Comparison of ENCODE assay signal across 11 mouse cellular contexts in genomic region chr10:96658906-96659305, GRCm38 (mm10). TPM values are rescaled to one million over a fixed set of nuclear protein-coding genes. Genes with fewer than 3 reads are reported as not detected.
DNase-seq lines count a peak whose midpoint lies in the region; ATAC-seq and TF ChIP-seq lines count a peak whose summit lies in the region.
"Had no signal": no experiment of that assay in that cellular context is flagged by ENCODE, and none has a peak within 500 bp of the region (broad histone marks: within the 10 kb centered on the region; RNA-seq: fewer than 3 reads in every experiment).

No protein-coding gene starts in this region.

- peaks cover 8% of the 10 kb centered on the region; the same call in 1 of the 2 replicates for H3K4me1 ChIP-seq in kidney, adult 2 months (ENCODE audit: control insufficient read depth, insufficient read depth, low read length)
- H3K4me1 ChIP-seq in kidney, embryonic 14.5 days (ENCODE audit: control insufficient read depth, insufficient read depth, low read length), result no peaks in the 10 kb centered on the region
- no peaks in the 10 kb centered on the region for H3K4me1 ChIP-seq in hindbrain, embryonic 14.5 days (replicated peaks; ENCODE audit: control insufficient read depth, insufficient read depth, low read length)
- H3K4me1 ChIP-seq in neural tube, embryonic 13.5 days (replicated peaks), result peaks cover 15% of the 10 kb centered on the region
- H3K4me1 ChIP-seq: embryonic facial prominence, embryonic 12.5 days had no signal

- no peak overlapping the region for H3K4me3 ChIP-seq in kidney, adult 2 months (ENCODE audit: insufficient read depth, low read depth, low read length)
- no peak overlapping the region for H3K4me3 ChIP-seq in kidney, embryonic 14.5 days (ENCODE audit: low read length)
- H3K4me3 ChIP-seq in hindbrain, embryonic 14.5 days (replicated peaks; ENCODE audit: low read length), result no peak overlapping the region
- H3K4me3 ChIP-seq in neural tube, embryonic 13.5 days, result no peak overlapping the region
- H3K4me3 ChIP-seq: embryonic facial prominence, embryonic 12.5 days; lung, embryonic 15.5 days had no signal

- H3K9me3 ChIP-seq in kidney, embryonic 14.5 days (ENCODE audit: control insufficient read depth, low read length), result no peaks in the 10 kb centered on the region
- H3K9me3 ChIP-seq in hindbrain, embryonic 14.5 days (ENCODE audit: control insufficient read depth, low read length), result no peaks in the 10 kb centered on the region
- H3K9me3 ChIP-seq in neural tube, embryonic 13.5 days, result no peaks in the 10 kb centered on the region
- H3K9me3 ChIP-seq: embryonic facial prominence, embryonic 12.5 days; lung, embryonic 15.5 days had no signal

- H3K27me3 ChIP-seq in kidney, adult 2 months (replicated peaks; ENCODE audit: control insufficient read depth, insufficient read depth, low read length), result no peaks in the 10 kb centered on the region
- H3K27me3 ChIP-seq in kidney, embryonic 14.5 days (ENCODE audit: control insufficient read depth, insufficient read depth, low read length), result no peaks in the 10 kb centered on the region
- no peaks in the 10 kb centered on the region for H3K27me3 ChIP-seq in hindbrain, embryonic 14.5 days (ENCODE audit: control insufficient read depth, insufficient read depth, low read length)
- no peaks in the 10 kb centered on the region for H3K27me3 ChIP-seq in neural tube, embryonic 13.5 days
- H3K27me3 ChIP-seq: embryonic facial prominence, embryonic 12.5 days; lung, embryonic 15.5 days had no signal

- DNase-seq in kidney, adult 2 months, result peak; percentile 65
- DNase-seq in cerebellum, postnatal 36 days, result peak; percentile 77 to 80
- DNase-seq in hindbrain, embryonic 14.5 days (ENCODE audit: low spot score), result no peak
- no peak for DNase-seq in layer of hippocampus, adult 9-10 months (ENCODE audit: low spot score)
- DNase-seq in c-Kit-positive CD71-positive TER-119-positive erythroid progenitor cells, embryonic 14.5 days (ENCODE audit: low spot score), result no peak
- no peak for DNase-seq in right cerebral cortex, postnatal 36 days (ENCODE audit: low spot score in 2 of 2)
- DNase-seq: gastrocnemius, postnatal 36 days had no signal

- H3K4me2 ChIP-seq in kidney, embryonic 14.5 days (replicated peaks; ENCODE audit: low read depth, low read length), result no peak overlapping the region
- no peak overlapping the region for H3K4me2 ChIP-seq in hindbrain, embryonic 14.5 days (replicated peaks)
- H3K4me2 ChIP-seq in neural tube, embryonic 13.5 days, result no peak overlapping the region
- H3K4me2 ChIP-seq: embryonic facial prominence, embryonic 12.5 days; lung, embryonic 15.5 days had no signal

- no peak overlapping the region for H3K9ac ChIP-seq in kidney, embryonic 14.5 days (ENCODE audit: low read depth, low read length)
- no peak overlapping the region for H3K9ac ChIP-seq in hindbrain, embryonic 14.5 days
- no peak overlapping the region for H3K9ac ChIP-seq in neural tube, embryonic 13.5 days
- H3K9ac ChIP-seq: embryonic facial prominence, embryonic 12.5 days; lung, embryonic 15.5 days had no signal

- 42% methylated on average over 5 of the region's 5 CpGs for WGBS in kidney, adult 2 months
- WGBS in kidney, embryonic 14.5 days, result 15% methylated on average over 5 of the region's 5 CpGs
- 4% methylated on average over 5 of the region's 5 CpGs for WGBS in hindbrain, embryonic 14.5 days
- WGBS in neural tube, embryonic 13.5 days, result 6% methylated on average over 5 of the region's 5 CpGs

- no peak for TF ChIP-seq POLR2A in kidney, adult 2 months (IDR thresholded peaks at IDR 0.05; ENCODE audit: low read depth, low read length)

- H3K36me3 ChIP-seq in kidney, adult 2 months (ENCODE audit: control insufficient read depth, insufficient read depth, low read length), result no peaks in the 10 kb centered on the region
- H3K36me3 ChIP-seq in kidney, embryonic 14.5 days (ENCODE audit: control insufficient read depth, insufficient read depth, low read length), result no peaks in the 10 kb centered on the region
- H3K36me3 ChIP-seq in hindbrain, embryonic 14.5 days (replicated peaks; ENCODE audit: control insufficient read depth, insufficient read depth), result no peaks in the 10 kb centered on the region
- H3K36me3 ChIP-seq in neural tube, embryonic 13.5 days, result no peaks in the 10 kb centered on the region
- H3K36me3 ChIP-seq: embryonic facial prominence, embryonic 12.5 days; lung, embryonic 15.5 days had no signal

- peak overlapping the region; percentile 50 for H3K27ac ChIP-seq in kidney, adult 2 months (ENCODE audit: insufficient read depth, low read depth, low read length)
- no peak overlapping the region for H3K27ac ChIP-seq in kidney, embryonic 14.5 days (ENCODE audit: low read depth, low read length)
- H3K27ac ChIP-seq in hindbrain, embryonic 14.5 days, result no peak overlapping the region; the same call in 1 of the 2 replicates
- H3K27ac ChIP-seq in neural tube, embryonic 13.5 days (replicated peaks), result peak overlapping the region; percentile 43
- H3K27ac ChIP-seq: embryonic facial prominence, embryonic 12.5 days; lung, embryonic 15.5 days had no signal

- TF ChIP-seq CTCF in kidney, adult 2 months (conservative IDR thresholded peaks at IDR 0.05; ENCODE audit: insufficient read depth, insufficient read length, low read depth, low read length), result no peak

- ATAC-seq in kidney, embryonic 14.5 days (ENCODE audit: low FRiP score, low TSS enrichment), result no peak
- ATAC-seq in hindbrain, embryonic 14.5 days (ENCODE audit: low FRiP score), result peak; percentile 62
- peak; percentile 83 for ATAC-seq in neural tube, embryonic 13.5 days (ENCODE audit: low read depth)

RNA-seq across cellular contexts. Expression of gene Btg1, which starts 42.1 kb away (rescaled TPM):
- 16.3 and 35.5 TPM in 2 replicates for polyA plus RNA-seq in kidney, adult 2 months (2012; rRNA removed)
- polyA plus RNA-seq in kidney, embryonic 14.5 days (2014; fragmentation: Nextera tagmentation; extraction: Ambion mirVana), result 47.3 and 55.9 TPM in 2 replicates
- polyA plus RNA-seq in hindbrain, embryonic 14.5 days (2014; fragmentation: Nextera tagmentation; extraction: Ambion mirVana), result 54.5 and 54.7 TPM in 2 replicates
- polyA plus RNA-seq in neural tube, embryonic 13.5 days (2015; fragmentation: Nextera tagmentation; extraction: Ambion mirVana), result 49.5 and 51.6 TPM in 2 replicates

Comparison
In these comparisons a context has a peak if more than half of its experiments do, and no peak if none do; other contexts are left out.
1. H3K27ac ChIP-seq: peak in kidney, adult 2 months (single experiment) and neural tube, embryonic 13.5 days (single experiment); none in kidney, embryonic 14.5 days (single experiment) and hindbrain, embryonic 14.5 days (single experiment).
2. DNase-seq: peak in kidney, adult 2 months (single experiment) and cerebellum, postnatal 36 days (2 of 2); none in hindbrain, embryonic 14.5 days (single experiment), layer of hippocampus, adult 9-10 months (single experiment), c-Kit-positive CD71-positive TER-119-positive erythroid progenitor cells, embryonic 14.5 days (single experiment) and right cerebral cortex, postnatal 36 days (0 of 2).